Mouse (Mus musculus) erythroblast, embryonic 14.5 days (primary cell): ENCODE results near the gene Fam160b1. TPM values are rescaled to one million over a fixed set of nuclear protein-coding genes. Genes with fewer than 3 reads are reported as not detected.

ENCODE experiments used
- H3K27me3 ChIP-seq: 2 replicates; pipeline ENCODE4 v1.6.1; 2012; ENCODE audit warnings: inconsistent platforms; ENCODE audit not compliant: control insufficient read depth
- H3K36me3 ChIP-seq: 2 replicates; pipeline ENCODE4 v1.6.1; 2012; ENCODE audit warnings: mild to moderate bottlenecking, inconsistent platforms; ENCODE audit not compliant: control insufficient read depth
- H3K4me1 ChIP-seq: 2 replicates; pipeline ENCODE4 v1.6.1; 2012; ENCODE audit warnings: inconsistent platforms; ENCODE audit not compliant: control insufficient read depth
- H3K4me3 ChIP-seq: replicated peaks from 2 replicates; pipeline ENCODE3; 2012; ENCODE audit warnings: moderate library complexity, mild to moderate bottlenecking, inconsistent platforms
- H3K9me3 ChIP-seq: 2 replicates; pipeline ENCODE4 v1.6.1; 2012; ENCODE audit warnings: low read length, inconsistent platforms, mixed read lengths; ENCODE audit not compliant: control insufficient read depth
- GATA1 ChIP-seq: IDR thresholded peaks from 2 replicates; pipeline ENCODE4 v1.6.1; 2012; ENCODE audit warnings: low read length, inconsistent platforms, mixed read lengths
- TAL1 ChIP-seq: IDR thresholded peaks from 3 replicates; pipeline ENCODE4 v1.6.1; 2012; ENCODE audit warnings: low read length, inconsistent platforms, mixed read lengths
- polyA plus RNA-seq: library from polyadenylated mRNA; stranded (reverse); fragments of >175 nt; gene quantifications from 2 replicates; pipeline ENCODE4 v1.2.3, GENCODE M21; 2012

The Fam160b1 gene
- polyA plus RNA-seq, 1 experiment, result 0.17 TPM

DNA sequence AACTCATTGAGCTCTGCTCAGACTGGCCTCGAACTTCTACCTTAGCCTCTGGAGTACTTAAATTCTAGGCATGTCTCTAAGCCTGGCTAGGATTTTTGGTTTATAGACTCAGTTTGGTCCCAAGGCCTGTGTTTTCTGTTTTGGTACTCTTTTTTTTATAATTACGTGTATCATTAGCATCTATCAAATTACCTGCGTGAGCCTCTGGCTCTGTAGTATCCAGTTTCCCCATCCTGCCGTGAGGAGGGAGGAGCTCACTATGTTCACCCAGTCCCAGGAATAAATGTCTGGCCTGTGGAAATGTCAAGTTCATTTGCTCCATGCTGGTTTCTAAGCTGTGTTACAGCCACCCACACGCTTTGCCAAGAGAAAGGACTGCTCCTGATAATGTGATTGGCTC is 2.1 kb downstream of the Fam160b1 start:
- H3K27me3 ChIP-seq, result no peaks in the 10 kb centered on the region
- peak overlapping the region; percentile 95 for H3K4me3 ChIP-seq
- no peaks in the 10 kb centered on the region for H3K9me3 ChIP-seq
- TF ChIP-seq GATA1, result no peak
- TF ChIP-seq TAL1, result no peak
- H3K4me1 ChIP-seq, result peaks cover 76% of the 10 kb centered on the region
- peaks cover 12% of the 10 kb centered on the region for H3K36me3 ChIP-seq

- H3K36me3 ChIP-seq, result peaks cover 13% of the 10 kb centered on the region
- H3K9me3 ChIP-seq, result no peaks in the 10 kb centered on the region
- TF ChIP-seq TAL1, result no peak
- TF ChIP-seq GATA1, result no peak
- H3K4me3 ChIP-seq, result peak overlapping the region; percentile 95
- H3K27me3 ChIP-seq, result no peaks in the 10 kb centered on the region
- peaks cover 76% of the 10 kb centered on the region for H3K4me1 ChIP-seq
Observed at GRCm38 (mm10) chr19:57363076-57363475, 2.6 kb downstream of the Fam160b1 start.

- TF ChIP-seq TAL1 (no peak), GATA1 (no peak)
- Histone ChIP-seq H3K4me3 (no peak overlapping the region), H3K4me1 (peaks cover 73% of the 10 kb centered on the region), H3K36me3 (peaks cover 15% of the 10 kb centered on the region), H3K27me3 (no peaks in the 10 kb centered on the region), H3K9me3 (no peaks in the 10 kb centered on the region)
Observed at GRCm38 (mm10) chr19:57363538-57363937, 3.1 kb downstream of the Fam160b1 start.

GRCm38 (mm10) chr19:57364942-57365673 is 4.6 kb downstream of the Fam160b1 start:
- peaks cover 29% of the 10 kb centered on the region for H3K36me3 ChIP-seq
- no peaks in the 10 kb centered on the region for H3K9me3 ChIP-seq
- H3K27me3 ChIP-seq, result no peaks in the 10 kb centered on the region
- peaks cover 62% of the 10 kb centered on the region for H3K4me1 ChIP-seq
- peak overlapping the region; percentile 2 for H3K4me3 ChIP-seq
- TF ChIP-seq GATA1 (no peak), TAL1 (no peak)

DNA sequence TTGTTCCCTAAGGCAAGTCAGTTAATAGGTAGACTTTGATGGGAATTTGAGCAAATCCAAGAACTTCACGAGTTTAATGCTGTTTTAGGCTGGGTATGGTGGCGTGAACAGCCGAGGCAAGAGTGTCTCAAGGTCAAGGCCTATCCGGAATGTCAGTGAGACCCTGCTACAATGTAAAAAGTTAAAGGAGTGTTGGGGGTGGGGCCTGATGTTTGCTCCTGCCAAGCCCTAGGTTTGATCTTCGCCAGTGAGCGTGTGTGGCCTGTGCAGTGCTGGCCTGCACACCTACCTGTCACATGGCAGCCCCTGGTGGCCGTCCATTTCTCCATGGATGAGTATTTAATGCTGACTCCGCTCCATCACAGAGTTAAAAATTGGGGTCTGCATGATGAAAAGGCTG is 5.5 kb downstream of the Fam160b1 start:
- no peak for TF ChIP-seq TAL1
- no peak for TF ChIP-seq GATA1
- Histone ChIP-seq H3K4me3 (no peak overlapping the region), H3K36me3 (peaks cover 38% of the 10 kb centered on the region), H3K4me1 (peaks cover 64% of the 10 kb centered on the region), H3K9me3 (no peaks in the 10 kb centered on the region), H3K27me3 (no peaks in the 10 kb centered on the region)

DNA sequence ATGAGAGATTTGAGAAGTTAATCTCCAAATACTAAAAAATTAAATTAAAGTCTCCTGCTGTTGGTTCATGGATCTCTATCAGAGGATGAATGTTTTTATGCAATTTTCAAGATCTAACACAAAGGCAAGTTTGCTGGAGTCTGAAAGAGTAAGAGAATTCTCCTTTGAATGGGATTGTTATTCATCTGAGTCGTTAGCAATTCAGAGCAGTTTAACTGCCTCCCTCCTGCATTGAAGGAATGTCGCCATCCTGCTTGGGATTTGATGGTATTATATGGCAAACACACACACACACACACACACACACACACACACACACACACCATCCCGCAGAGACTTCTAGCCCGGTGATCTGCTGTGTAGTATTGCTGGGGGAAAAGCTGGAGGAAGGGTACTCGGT is 6.1 kb downstream of the Fam160b1 start:
- H3K4me1 ChIP-seq, result peaks cover 64% of the 10 kb centered on the region
- no peaks in the 10 kb centered on the region for H3K9me3 ChIP-seq
- TF ChIP-seq TAL1 (no peak), GATA1 (no peak)
- peaks cover 44% of the 10 kb centered on the region for H3K36me3 ChIP-seq
- no peak overlapping the region for H3K4me3 ChIP-seq
- H3K27me3 ChIP-seq, result no peaks in the 10 kb centered on the region

DNA sequence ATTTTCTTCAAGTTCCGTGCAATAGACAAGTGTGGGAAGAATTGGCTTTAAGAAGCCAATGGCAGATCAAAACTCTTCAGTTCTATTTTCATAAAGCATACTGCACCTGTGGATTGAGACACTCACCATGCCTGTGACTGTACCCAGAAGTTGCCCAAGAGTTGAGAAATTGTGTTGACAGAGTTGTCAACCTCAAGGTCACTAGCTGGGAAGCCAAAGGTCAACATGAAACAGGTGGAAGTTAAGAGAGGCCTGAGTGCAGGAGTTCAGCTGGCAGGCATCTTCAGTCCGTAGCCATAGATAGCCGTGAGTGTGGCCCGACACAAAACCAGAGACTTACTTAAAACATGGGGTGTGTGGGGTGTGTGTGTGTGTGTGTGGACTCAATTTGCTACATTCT is 6.7 kb downstream of the Fam160b1 start:
- peaks cover 50% of the 10 kb centered on the region for H3K36me3 ChIP-seq
- no peak overlapping the region for H3K4me3 ChIP-seq
- TF ChIP-seq GATA1 (no peak), TAL1 (no peak)
- H3K9me3 ChIP-seq, result no peaks in the 10 kb centered on the region
- H3K4me1 ChIP-seq, result peaks cover 59% of the 10 kb centered on the region
- no peaks in the 10 kb centered on the region for H3K27me3 ChIP-seq

- Histone ChIP-seq H3K9me3 (no peaks in the 10 kb centered on the region), H3K27me3 (no peaks in the 10 kb centered on the region), H3K36me3 (peaks cover 57% of the 10 kb centered on the region), H3K4me1 (peaks cover 54% of the 10 kb centered on the region), H3K4me3 (no peak overlapping the region)
- no peak for TF ChIP-seq TAL1
- no peak for TF ChIP-seq GATA1
Observed at GRCm38 (mm10) chr19:57367849-57368387, 7.4 kb downstream of the Fam160b1 start.

GRCm38 (mm10) chr19:57373276-57373811 is 12.9 kb downstream of the Fam160b1 start:
- TF ChIP-seq TAL1 (no peak), GATA1 (no peak)
- Histone ChIP-seq H3K27me3 (no peaks in the 10 kb centered on the region), H3K4me1 (peaks cover 15% of the 10 kb centered on the region), H3K36me3 (peaks cover 94% of the 10 kb centered on the region), H3K4me3 (no peak overlapping the region), H3K9me3 (no peaks in the 10 kb centered on the region)
